Mouse (Mus musculus) forebrain, embryonic 10.5 days (tissue): Measurements from ENCODE around the gene Fam131b. TPM values are rescaled to one million over a fixed set of nuclear protein-coding genes. Genes with fewer than 3 reads are reported as not detected.

Source experiments
- DNase-seq: peaks from one replicate; pipeline ENCODE4 v3.0.0-alpha.2; 2017; ENCODE audit warnings: low spot score; ENCODE audit errors: extremely low spot score
- H3K27ac ChIP-seq: fragments of 300-500 bp; sonication (generic); 2 replicates; pipeline ENCODE4 v1.5.1; 2016; ENCODE audit warnings: mild to moderate bottlenecking
- H3K27me3 ChIP-seq: fragments of 300-500 bp; sonication (generic); 2 replicates; pipeline ENCODE4 v1.6.1; 2016; ENCODE audit warnings: mild to moderate bottlenecking; ENCODE audit not compliant: poor library complexity, severe bottlenecking
- H3K36me3 ChIP-seq: fragments of 300-500 bp; sonication (generic); replicated peaks from 2 replicates; pipeline ENCODE4 v1.6.1; 2016; ENCODE audit warnings: mild to moderate bottlenecking, moderate library complexity
- H3K4me1 ChIP-seq: fragments of 300-500 bp; sonication (generic); 2 replicates; pipeline ENCODE4 v1.6.1; 2016
- H3K4me3 ChIP-seq: fragments of 300-500 bp; sonication (generic); 2 replicates; pipeline ENCODE4 v1.5.1; 2016; ENCODE audit warnings: mild to moderate bottlenecking, moderate library complexity
- H3K9me3 ChIP-seq: fragments of 300-500 bp; sonication (generic); 2 replicates; pipeline ENCODE4 v1.6.1; 2016; ENCODE audit warnings: mild to moderate bottlenecking, moderate library complexity
- WGBS: fragments of 180-500 bp; shearing (Covaris S2); methylation state at CpG from one replicate; pipeline ENCODE4 v1.1.7; 2016; 5-methylcytosine and 5-hydroxymethylcytosine counted together
- polyA plus RNA-seq: library from polyadenylated mRNA; unstranded; fragments of >200 nt; fragmentation: Nextera tagmentation; extraction: Ambion mirVana; gene quantifications from 2 replicates; pipeline ENCODE4 v1.2.1, GENCODE M21; 2016

Gene Fam131b
- polyA plus RNA-seq, 1 experiment from 2014 or later: 1.5 TPM

GRCm38 (mm10) chr6:42362074-42362473 is 37.6 kb upstream of the Fam131b start:
- Histone ChIP-seq H3K27ac (no peak overlapping the region), H3K36me3 (peaks cover 45% of the 10 kb centered on the region), H3K4me3 (no peak overlapping the region), H3K9me3 (no peaks in the 10 kb centered on the region), H3K4me1 (peaks cover 6% of the 10 kb centered on the region), H3K27me3 (peaks cover 15% of the 10 kb centered on the region)
- WGBS: 68% methylated on average over 1 of the region's 1 CpGs
- DNase-seq: no peak

GRCm38 (mm10) chr6:42361041-42361895 is 36.8 kb upstream of the Fam131b start:
- Histone ChIP-seq H3K9me3 (no peaks in the 10 kb centered on the region), H3K4me1 (peaks cover 6% of the 10 kb centered on the region), H3K27ac (no peak overlapping the region), H3K4me3 (no peak overlapping the region), H3K36me3 (peaks cover 53% of the 10 kb centered on the region), H3K27me3 (peaks cover 10% of the 10 kb centered on the region; the same call in 1 of the 2 replicates)
- 89% methylated on average over 13 of the region's 13 CpGs for WGBS
- no peak for DNase-seq

GRCm38 (mm10) chr6:42360231-42360840 is 35.9 kb upstream of the Fam131b start:
- WGBS: 88% methylated on average over 6 of the region's 6 CpGs
- H3K27me3 ChIP-seq: peaks cover 6% of the 10 kb centered on the region; the same call in 1 of the 2 replicates
- no peak overlapping the region for H3K27ac ChIP-seq
- DNase-seq: no peak
- peaks cover 62% of the 10 kb centered on the region for H3K36me3 ChIP-seq
- peaks cover 6% of the 10 kb centered on the region for H3K4me1 ChIP-seq
- H3K9me3 ChIP-seq: no peaks in the 10 kb centered on the region
- no peak overlapping the region for H3K4me3 ChIP-seq

GRCm38 (mm10) chr6:42359364-42360147 is 35.1 kb upstream of the Fam131b start:
- WGBS: 83% methylated on average over 9 of the region's 9 CpGs
- no peak for DNase-seq
- H3K9me3 ChIP-seq: no peaks in the 10 kb centered on the region
- peaks cover 2% of the 10 kb centered on the region; the same call in 1 of the 2 replicates for H3K27me3 ChIP-seq
- H3K27ac ChIP-seq: no peak overlapping the region
- peaks cover 70% of the 10 kb centered on the region for H3K36me3 ChIP-seq
- peaks cover 6% of the 10 kb centered on the region for H3K4me1 ChIP-seq
- no peak overlapping the region for H3K4me3 ChIP-seq

GRCm38 (mm10) chr6:42358901-42359300 is 34.5 kb upstream of the Fam131b start:
- Histone ChIP-seq H3K36me3 (peaks cover 77% of the 10 kb centered on the region), H3K27ac (no peak overlapping the region), H3K27me3 (no peaks in the 10 kb centered on the region), H3K9me3 (no peaks in the 10 kb centered on the region), H3K4me3 (no peak overlapping the region), H3K4me1 (peaks cover 12% of the 10 kb centered on the region)
- WGBS: 95% methylated on average over 12 of the region's 12 CpGs
- DNase-seq: no peak

- Histone ChIP-seq H3K27me3 (no peaks in the 10 kb centered on the region), H3K4me3 (no peak overlapping the region), H3K9me3 (no peaks in the 10 kb centered on the region), H3K27ac (no peak overlapping the region), H3K36me3 (peaks cover 87% of the 10 kb centered on the region), H3K4me1 (peaks cover 16% of the 10 kb centered on the region)
- WGBS: 81% methylated on average over 6 of the region's 6 CpGs
- no peak for DNase-seq
These were observed 33.5 kb upstream of the Fam131b start for GRCm38 (mm10) chr6:42357901-42358300.

- H3K27ac ChIP-seq: no peak overlapping the region
- H3K36me3 ChIP-seq: peaks cover 96% of the 10 kb centered on the region
- no peaks in the 10 kb centered on the region for H3K27me3 ChIP-seq
- no peak overlapping the region for H3K4me3 ChIP-seq
- H3K9me3 ChIP-seq: no peaks in the 10 kb centered on the region
- WGBS: 98% methylated on average over 5 of the region's 5 CpGs
- H3K4me1 ChIP-seq: peaks cover 14% of the 10 kb centered on the region
- no peak for DNase-seq
These were observed 32.5 kb upstream of the Fam131b start for GRCm38 (mm10) chr6:42356913-42357312.

- H3K36me3 ChIP-seq: peaks cover 97% of the 10 kb centered on the region
These were observed 31.6 kb upstream of the Fam131b start for GRCm38 (mm10) chr6:42355794-42356600.

GRCm38 (mm10) chr6:42355366-42355765 is 30.9 kb upstream of the Fam131b start:
- Histone ChIP-seq H3K36me3 (peaks cover 91% of the 10 kb centered on the region), H3K4me3 (no peak overlapping the region), H3K27ac (no peak overlapping the region), H3K4me1 (peaks cover 30% of the 10 kb centered on the region), H3K9me3 (no peaks in the 10 kb centered on the region), H3K27me3 (no peaks in the 10 kb centered on the region)
- WGBS: 95% methylated on average over 6 of the region's 6 CpGs
- no peak for DNase-seq

More at GRCm38 (mm10) chr6:42355794-42356600, 31.6 kb upstream of the Fam131b start:
- Histone ChIP-seq H3K4me1 (peaks cover 23% of the 10 kb centered on the region), H3K4me3 (no peak overlapping the region), H3K9me3 (no peaks in the 10 kb centered on the region), H3K27ac (no peak overlapping the region), H3K27me3 (no peaks in the 10 kb centered on the region)
- no peak for DNase-seq
- WGBS: 95% methylated on average over 13 of the region's 13 CpGs

GRCm38 (mm10) chr6:42354076-42355019 is 29.9 kb upstream of the Fam131b start:
- H3K9me3 ChIP-seq: no peaks in the 10 kb centered on the region
- H3K27ac ChIP-seq: no peak overlapping the region
- H3K4me1 ChIP-seq: peaks cover 33% of the 10 kb centered on the region
- no peaks in the 10 kb centered on the region for H3K27me3 ChIP-seq
- H3K4me3 ChIP-seq: no peak overlapping the region
- H3K36me3 ChIP-seq: peaks cover 81% of the 10 kb centered on the region
- no peak for DNase-seq
- WGBS: 87% methylated on average over 11 of the region's 11 CpGs

- no peak for DNase-seq
- WGBS: 89% methylated on average over 8 of the region's 8 CpGs
- peaks cover 69% of the 10 kb centered on the region for H3K36me3 ChIP-seq
These were observed 28.7 kb upstream of the Fam131b start for GRCm38 (mm10) chr6:42353180-42353579.

More at GRCm38 (mm10) chr6:42353180-42353579, 28.7 kb upstream of the Fam131b start:
- H3K4me1 ChIP-seq: peaks cover 44% of the 10 kb centered on the region
- H3K27ac ChIP-seq: no peak overlapping the region
- H3K9me3 ChIP-seq: no peaks in the 10 kb centered on the region
- no peak overlapping the region for H3K4me3 ChIP-seq
- H3K27me3 ChIP-seq: no peaks in the 10 kb centered on the region
